Mouse (Mus musculus) macrophage (primary cell): Measurements from ENCODE around the gene Kirrel3. TPM values are rescaled to one million over a fixed set of nuclear protein-coding genes. Genes with fewer than 3 reads are reported as not detected.

ENCODE experiments used
- H3K27ac ChIP-seq: fragments of 350-480 bp; formaldehyde crosslinking; 2 replicates; pipeline ENCODE4 v1.9.0; 2021
- H3K36me3 ChIP-seq: fragments of 350-480 bp; formaldehyde crosslinking; 2 replicates; pipeline ENCODE4 v1.9.0; 2021; ENCODE audit errors: inconsistent target
- H3K4me3 ChIP-seq: fragments of 350-480 bp; formaldehyde crosslinking; 2 replicates; pipeline ENCODE4 v1.9.0; 2021; ENCODE audit errors: inconsistent target
- H3K79me2 ChIP-seq: fragments of 350-480 bp; formaldehyde crosslinking; 2 replicates; pipeline ENCODE4 v1.9.0; 2021; ENCODE audit errors: inconsistent target
- WGBS: methylation state at CpG from one replicate; pipeline ENCODE4 v1.1.7; 2026; ENCODE audit warnings: inconsistent platforms; ENCODE audit not compliant: missing documents; 5-methylcytosine and 5-hydroxymethylcytosine counted together
- polyA plus RNA-seq: library from polyadenylated mRNA; stranded (reverse); fragments of 250-400 nt; gene quantifications from 3 replicates; pipeline ENCODE4 v1.2.4, GENCODE M21; 2018; ENCODE audit warnings: inconsistent platforms

The Kirrel3 gene
- polyA plus RNA-seq, 1 experiment from 2014 or later, result not detected

- 95% methylated on average over 11 of the region's 11 CpGs for WGBS
- Histone ChIP-seq H3K79me2 (no peaks in the 10 kb centered on the region), H3K4me3 (no peak overlapping the region), H3K27ac (no peak overlapping the region), H3K36me3 (peaks cover 5% of the 10 kb centered on the region; the same call in 1 of the 2 replicates)
Observed at GRCm38 (mm10) chr9:35045031-35045531, 559.4 kb downstream of the Kirrel3 start.

- Histone ChIP-seq H3K4me3 (no peak overlapping the region), H3K36me3 (peaks cover 5% of the 10 kb centered on the region; the same call in 1 of the 2 replicates), H3K79me2 (no peaks in the 10 kb centered on the region), H3K27ac (no peak overlapping the region)
- WGBS, result 100% methylated on average over 2 of the region's 2 CpGs
Observed at GRCm38 (mm10) chr9:35045756-35046155, 560.1 kb downstream of the Kirrel3 start.

GRCm38 (mm10) chr9:35048449-35048848, 562.8 kb downstream of the Kirrel3 start:
- Histone ChIP-seq H3K4me3 (no peak overlapping the region), H3K79me2 (no peaks in the 10 kb centered on the region), H3K36me3 (peaks cover 15% of the 10 kb centered on the region; the same call in 1 of the 2 replicates), H3K27ac (no peak overlapping the region)
- WGBS, result 93% methylated on average over 6 of the region's 6 CpGs

- 25% methylated on average over 3 of the region's 3 CpGs for WGBS
- H3K36me3 ChIP-seq, result peaks cover 15% of the 10 kb centered on the region; the same call in 1 of the 2 replicates
- H3K4me3 ChIP-seq, result no peak overlapping the region
- H3K79me2 ChIP-seq, result no peaks in the 10 kb centered on the region
- peak overlapping the region; percentile 38 for H3K27ac ChIP-seq
Observed at GRCm38 (mm10) chr9:35049891-35050527, 564.3 kb downstream of the Kirrel3 start.

GRCm38 (mm10) chr9:35050701-35051454, 565.2 kb downstream of the Kirrel3 start:
- Histone ChIP-seq H3K79me2 (no peaks in the 10 kb centered on the region), H3K4me3 (no peak overlapping the region), H3K36me3 (peaks cover 15% of the 10 kb centered on the region; the same call in 1 of the 2 replicates), H3K27ac (peak overlapping the region; percentile 38)
- 93% methylated on average over 6 of the region's 6 CpGs for WGBS

- no peaks in the 10 kb centered on the region for H3K79me2 ChIP-seq
- no peak overlapping the region for H3K27ac ChIP-seq
- 97% methylated on average over 4 of the region's 4 CpGs for WGBS
- no peak overlapping the region for H3K4me3 ChIP-seq
- H3K36me3 ChIP-seq, result peaks cover 10% of the 10 kb centered on the region; the same call in 1 of the 2 replicates
Observed at GRCm38 (mm10) chr9:35051666-35052065, 566.0 kb downstream of the Kirrel3 start.

GRCm38 (mm10) chr9:35052671-35053070, 567.0 kb downstream of the Kirrel3 start:
- Histone ChIP-seq H3K79me2 (no peaks in the 10 kb centered on the region; the same call in 1 of the 2 replicates), H3K4me3 (no peak overlapping the region), H3K27ac (no peak overlapping the region), H3K36me3 (peaks cover 10% of the 10 kb centered on the region; the same call in 1 of the 2 replicates)
- 90% methylated on average over 3 of the region's 4 CpGs for WGBS

- 0 out of 2 replicates have a peak, but pooled peaks cover 10% of the 10 kb centered on the region for H3K36me3 ChIP-seq
- H3K79me2 ChIP-seq, result peaks cover 3% of the 10 kb centered on the region; the same call in 1 of the 2 replicates
- WGBS, result 93% methylated on average over 16 of the region's 16 CpGs
- no peak overlapping the region for H3K4me3 ChIP-seq
- no peak overlapping the region for H3K27ac ChIP-seq
Observed at GRCm38 (mm10) chr9:35053081-35053480, 567.4 kb downstream of the Kirrel3 start.

GRCm38 (mm10) chr9:35053669-35054068, 568.0 kb downstream of the Kirrel3 start:
- 95% methylated on average over 3 of the region's 3 CpGs for whole genome bisulfite sequencing
- Histone ChIP-seq H3K36me3 (0 out of 2 replicates have a peak, but pooled peaks cover 10% of the 10 kb centered on the region), H3K79me2 (peaks cover 9% of the 10 kb centered on the region; the same call in 1 of the 2 replicates), H3K27ac (no peak overlapping the region), H3K4me3 (no peak overlapping the region)

- WGBS, result 41% methylated on average over 11 of the region's 11 CpGs
- H3K79me2 ChIP-seq, result peaks cover 16% of the 10 kb centered on the region; the same call in 1 of the 2 replicates
- 0 out of 2 replicates have a peak, but pooled peaks cover 10% of the 10 kb centered on the region for H3K36me3 ChIP-seq
- no peak overlapping the region for H3K4me3 ChIP-seq
- H3K27ac ChIP-seq, result peak overlapping the region; percentile 59
Observed at GRCm38 (mm10) chr9:35055528-35056330, 570.0 kb downstream of the Kirrel3 start.

- Histone ChIP-seq H3K27ac (peak overlapping the region; percentile 59), H3K36me3 (0 out of 2 replicates have a peak, but pooled peaks cover 10% of the 10 kb centered on the region), H3K4me3 (no peak overlapping the region), H3K79me2 (peaks cover 16% of the 10 kb centered on the region; the same call in 1 of the 2 replicates)
- 8% methylated on average over 2 of the region's 3 CpGs for WGBS
Observed at GRCm38 (mm10) chr9:35056611-35057010, 570.9 kb downstream of the Kirrel3 start.

- H3K27ac ChIP-seq, result no peak overlapping the region
- 0 out of 2 replicates have a peak, but pooled peaks cover 6% of the 10 kb centered on the region for H3K36me3 ChIP-seq
- no peak overlapping the region for H3K4me3 ChIP-seq
- H3K79me2 ChIP-seq, result peaks cover 16% of the 10 kb centered on the region; the same call in 1 of the 2 replicates
- WGBS, result 88% methylated on average over 6 of the region's 6 CpGs
Observed at GRCm38 (mm10) chr9:35057631-35058030, 571.9 kb downstream of the Kirrel3 start.

GRCm38 (mm10) chr9:35058186-35058585, 572.5 kb downstream of the Kirrel3 start:
- H3K36me3 ChIP-seq, result 0 out of 2 replicates have a peak, but pooled peaks cover under 1% of the 10 kb centered on the region
- no peak overlapping the region for H3K27ac ChIP-seq
- no peak overlapping the region for H3K4me3 ChIP-seq
- WGBS, result 100% methylated on average over 4 of the region's 4 CpGs
- H3K79me2 ChIP-seq, result peaks cover 16% of the 10 kb centered on the region; the same call in 1 of the 2 replicates
